Mouse (Mus musculus): ENCODE measurements around the gene Gjb1. TPM values are rescaled to one million over a fixed set of nuclear protein-coding genes. Genes with fewer than 3 reads are reported as not detected.
"Not testable (repeated sequence)": the region's sequence is repeated elsewhere in the genome, so short reads cannot be mapped to it uniquely, and the experiment has no call there.

The Gjb1 gene
- polyA plus RNA-seq (2015; fragmentation: Nextera tagmentation; extraction: Ambion mirVana): 0.81 and 0.84 TPM in 2 replicates

GRCm38 (mm10) chrX:101376190-101376968, at the start of gene Gjb1:
TSS of gene Gjb1 (plus strand) at chrX:101376378.
- WGBS: 85% methylated on average over 7 of the region's 7 CpGs
- ATAC-seq: no peak
- Histone ChIP-seq H3K9ac (replicated peaks; ENCODE audit: low read depth, low read length) (no peak within 1 kb of the TSS), H3K4me2 (ENCODE audit: low read length) (no peak within 1 kb of the TSS), H3K9me3 (ENCODE audit: control insufficient read depth, low read length) (no peaks in the 10 kb centered on the region), H3K4me3 (replicated peaks; ENCODE audit: low read length) (no peak within 1 kb of the TSS), H3K27ac (ENCODE audit: low read length) (no peak within 1 kb of the TSS), H3K4me1 (replicated peaks; ENCODE audit: control insufficient read depth, insufficient read depth, low read length) (no peaks in the 10 kb centered on the region), H3K27me3 (replicated peaks; ENCODE audit: control insufficient read depth, insufficient read depth, low read length) (0 out of 2 replicates have a peak, but pooled peaks cover 2% of the 10 kb centered on the region), H3K36me3 (ENCODE audit: control insufficient read depth, insufficient read depth) (no peaks in the 10 kb centered on the region)

- no peak for ATAC-seq
Observed at GRCm38 (mm10) chrX:101329372-101330028, 46.7 kb upstream of the Gjb1 start.

DNA sequence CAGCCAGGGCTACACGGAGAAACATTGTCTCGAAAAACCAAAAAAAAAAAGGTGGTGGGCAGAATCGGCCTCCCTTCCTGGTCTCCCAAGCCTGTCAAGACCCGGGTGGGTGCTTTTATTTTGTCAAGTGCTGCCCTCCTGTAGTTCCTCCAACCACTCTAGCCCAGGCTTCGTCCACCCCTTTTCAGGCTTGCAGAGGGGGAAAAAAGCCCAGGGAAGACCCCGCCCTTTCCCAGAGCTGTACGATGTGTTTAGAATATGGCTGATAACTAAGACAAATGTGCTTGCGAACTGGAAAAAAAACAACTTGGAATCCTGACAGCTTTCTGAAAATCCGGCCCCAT, 44.2 kb upstream of the Gjb1 start:
- H3K4me3 ChIP-seq (replicated peaks; ENCODE audit: low read length): peak overlapping the region; percentile 44

More at GRCm38 (mm10) chrX:101329372-101330028, 46.7 kb upstream of the Gjb1 start:
- WGBS: 16% methylated on average over 8 of the region's 10 CpGs
- H3K27me3 ChIP-seq (replicated peaks; ENCODE audit: control insufficient read depth, insufficient read depth, low read length): no peaks in the 10 kb centered on the region
- no peak overlapping the region for H3K4me3 ChIP-seq (replicated peaks; ENCODE audit: low read length)
- peaks cover 4% of the 10 kb centered on the region; the same call in 1 of the 2 replicates for H3K4me1 ChIP-seq (replicated peaks; ENCODE audit: control insufficient read depth, insufficient read depth, low read length)
- H3K4me2 ChIP-seq (ENCODE audit: low read length): no peak overlapping the region
- H3K9me3 ChIP-seq (ENCODE audit: control insufficient read depth, low read length): no peaks in the 10 kb centered on the region
- H3K36me3 ChIP-seq (ENCODE audit: control insufficient read depth, insufficient read depth): no peaks in the 10 kb centered on the region
- 0 out of 2 replicates have a peak overlapping the region, but pooled peaks have one; percentile 6 for H3K27ac ChIP-seq (ENCODE audit: low read length)
- H3K9ac ChIP-seq (replicated peaks; ENCODE audit: low read depth, low read length): no peak overlapping the region

DNA sequence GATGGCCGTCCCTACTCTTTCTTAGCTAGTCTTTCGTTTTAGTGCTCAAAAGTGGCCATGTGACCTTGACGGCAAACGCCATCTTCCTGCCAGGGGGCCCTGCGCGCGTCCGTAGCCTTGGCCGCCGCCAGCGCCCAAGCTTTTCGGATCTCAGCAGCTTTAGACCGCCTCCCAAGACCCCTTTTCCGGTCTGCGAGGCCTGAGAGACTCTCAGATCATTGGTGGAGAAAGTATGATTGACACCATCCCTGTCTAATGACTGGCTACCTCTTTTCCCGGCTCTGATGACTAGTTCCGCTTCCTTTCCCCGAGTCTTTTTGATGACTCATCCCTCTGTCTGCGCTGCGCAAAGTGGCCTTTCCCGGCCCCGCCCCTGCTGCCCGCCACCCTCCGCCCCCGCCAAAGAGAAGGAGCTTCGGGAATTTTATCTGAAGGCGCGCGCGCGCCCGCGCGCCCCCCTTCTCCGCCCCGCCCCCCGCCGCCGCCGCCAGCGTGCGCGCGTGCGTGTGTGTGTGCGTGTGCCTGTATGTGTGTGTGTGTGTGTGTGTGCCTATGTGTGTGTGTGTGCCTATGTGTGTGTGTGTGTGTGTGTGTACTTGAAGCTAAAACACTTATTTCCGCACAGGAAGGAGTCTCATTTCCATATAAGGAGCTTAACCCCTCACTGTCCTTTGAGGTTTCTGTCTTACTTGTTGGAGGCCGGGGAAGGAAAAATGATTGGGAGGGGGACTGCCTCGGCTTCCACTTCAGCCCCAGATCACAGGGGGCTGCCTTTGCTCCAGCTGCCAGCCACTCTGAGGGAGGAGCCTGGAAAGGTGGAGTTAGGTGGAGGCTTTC, 43.6 kb upstream of the Gjb1 start:
- Histone ChIP-seq H3K36me3 (ENCODE audit: control insufficient read depth, insufficient read depth) (no peaks in the 10 kb centered on the region), H3K27me3 (replicated peaks; ENCODE audit: control insufficient read depth, insufficient read depth, low read length) (no peaks in the 10 kb centered on the region), H3K9me3 (ENCODE audit: control insufficient read depth, low read length) (no peaks in the 10 kb centered on the region), H3K4me2 (ENCODE audit: low read length) (peak overlapping the region; percentile 61), H3K4me3 (replicated peaks; ENCODE audit: low read length) (peak overlapping the region; percentile 44), H3K27ac (ENCODE audit: low read length) (peak overlapping the region; percentile 93), H3K4me1 (replicated peaks; ENCODE audit: control insufficient read depth, insufficient read depth, low read length) (peaks cover 4% of the 10 kb centered on the region; the same call in 1 of the 2 replicates), H3K9ac (replicated peaks; ENCODE audit: low read depth, low read length) (peak overlapping the region; percentile 54)
- 14% methylated on average over 41 of the region's 49 CpGs for WGBS
- peak; percentile 98 for ATAC-seq

More for the DNA sequence above, 44.2 kb upstream of the Gjb1 start:
- Histone ChIP-seq H3K9me3 (ENCODE audit: control insufficient read depth, low read length) (no peaks in the 10 kb centered on the region), H3K4me1 (replicated peaks; ENCODE audit: control insufficient read depth, insufficient read depth, low read length) (peaks cover 4% of the 10 kb centered on the region; the same call in 1 of the 2 replicates), H3K27me3 (replicated peaks; ENCODE audit: control insufficient read depth, insufficient read depth, low read length) (no peaks in the 10 kb centered on the region), H3K27ac (ENCODE audit: low read length) (peak overlapping the region; percentile 93), H3K4me2 (ENCODE audit: low read length) (peak overlapping the region; percentile 61), H3K9ac (replicated peaks; ENCODE audit: low read depth, low read length) (peak overlapping the region; percentile 53), H3K36me3 (ENCODE audit: control insufficient read depth, insufficient read depth) (no peaks in the 10 kb centered on the region)
- no peak; the same call in 1 of the 2 replicates for ATAC-seq
- 31% methylated on average over 9 of the region's 9 CpGs for WGBS

- H3K4me2 ChIP-seq (ENCODE audit: low read length): no peak overlapping the region
- WGBS: 89% methylated on average over 5 of the region's 5 CpGs
- H3K9ac ChIP-seq (replicated peaks; ENCODE audit: low read depth, low read length): no peak overlapping the region
- ATAC-seq: no peak
- no peaks in the 10 kb centered on the region for H3K36me3 ChIP-seq (ENCODE audit: control insufficient read depth, insufficient read depth)
- H3K9me3 ChIP-seq (ENCODE audit: control insufficient read depth, low read length): no peaks in the 10 kb centered on the region
- no peaks in the 10 kb centered on the region for H3K27me3 ChIP-seq (replicated peaks; ENCODE audit: control insufficient read depth, insufficient read depth, low read length)
- no peak overlapping the region for H3K4me3 ChIP-seq (replicated peaks; ENCODE audit: low read length)
- H3K27ac ChIP-seq (ENCODE audit: low read length): no peak overlapping the region
- H3K4me1 ChIP-seq (replicated peaks; ENCODE audit: control insufficient read depth, insufficient read depth, low read length): peaks cover 4% of the 10 kb centered on the region; the same call in 1 of the 2 replicates
Observed at GRCm38 (mm10) chrX:101334606-101335005, 41.6 kb upstream of the Gjb1 start.

- Histone ChIP-seq H3K4me1 (replicated peaks; ENCODE audit: control insufficient read depth, insufficient read depth, low read length) (0 out of 2 replicates have a peak, but pooled peaks cover 2% of the 10 kb centered on the region), H3K9me3 (ENCODE audit: control insufficient read depth, low read length) (no peaks in the 10 kb centered on the region), H3K36me3 (ENCODE audit: control insufficient read depth, insufficient read depth) (no peaks in the 10 kb centered on the region), H3K9ac (replicated peaks; ENCODE audit: low read depth, low read length) (no peak overlapping the region), H3K4me2 (ENCODE audit: low read length) (no peak overlapping the region), H3K4me3 (replicated peaks; ENCODE audit: low read length) (no peak overlapping the region), H3K27me3 (replicated peaks; ENCODE audit: control insufficient read depth, insufficient read depth, low read length) (no peaks in the 10 kb centered on the region), H3K27ac (ENCODE audit: low read length) (no peak overlapping the region)
- 56% methylated on average over 4 of the region's 4 CpGs for WGBS
- ATAC-seq: no peak
Observed at GRCm38 (mm10) chrX:101338666-101339065, 37.5 kb upstream of the Gjb1 start.

- not testable (repeated sequence) for ATAC-seq; H3K9me3 ChIP-seq (ENCODE audit: control insufficient read depth, low read length); H3K27ac ChIP-seq (ENCODE audit: low read length); H3K36me3 ChIP-seq (ENCODE audit: control insufficient read depth, insufficient read depth); H3K4me2 ChIP-seq (ENCODE audit: low read length); H3K27me3 ChIP-seq (replicated peaks; ENCODE audit: control insufficient read depth, insufficient read depth, low read length); H3K4me3 ChIP-seq (replicated peaks; ENCODE audit: low read length); H3K9ac ChIP-seq (replicated peaks; ENCODE audit: low read depth, low read length); H3K4me1 ChIP-seq (replicated peaks; ENCODE audit: control insufficient read depth, insufficient read depth, low read length)
- 84% methylated on average over 2 of the region's 2 CpGs for WGBS
Observed at GRCm38 (mm10) chrX:101342837-101343236, 33.3 kb upstream of the Gjb1 start.

GRCm38 (mm10) chrX:101345456-101345855, 30.7 kb upstream of the Gjb1 start:
- no peak overlapping the region for H3K9ac ChIP-seq (replicated peaks; ENCODE audit: low read depth, low read length)
- ATAC-seq: no peak
- no peaks in the 10 kb centered on the region for H3K9me3 ChIP-seq (ENCODE audit: control insufficient read depth, low read length)
- H3K4me2 ChIP-seq (ENCODE audit: low read length): no peak overlapping the region
- H3K4me3 ChIP-seq (replicated peaks; ENCODE audit: low read length): no peak overlapping the region
- no peaks in the 10 kb centered on the region for H3K4me1 ChIP-seq (replicated peaks; ENCODE audit: control insufficient read depth, insufficient read depth, low read length)
- H3K27me3 ChIP-seq (replicated peaks; ENCODE audit: control insufficient read depth, insufficient read depth, low read length): no peaks in the 10 kb centered on the region
- no peak overlapping the region for H3K27ac ChIP-seq (ENCODE audit: low read length)
- 90% methylated on average over 2 of the region's 2 CpGs for WGBS
- no peaks in the 10 kb centered on the region for H3K36me3 ChIP-seq (ENCODE audit: control insufficient read depth, insufficient read depth)

DNA sequence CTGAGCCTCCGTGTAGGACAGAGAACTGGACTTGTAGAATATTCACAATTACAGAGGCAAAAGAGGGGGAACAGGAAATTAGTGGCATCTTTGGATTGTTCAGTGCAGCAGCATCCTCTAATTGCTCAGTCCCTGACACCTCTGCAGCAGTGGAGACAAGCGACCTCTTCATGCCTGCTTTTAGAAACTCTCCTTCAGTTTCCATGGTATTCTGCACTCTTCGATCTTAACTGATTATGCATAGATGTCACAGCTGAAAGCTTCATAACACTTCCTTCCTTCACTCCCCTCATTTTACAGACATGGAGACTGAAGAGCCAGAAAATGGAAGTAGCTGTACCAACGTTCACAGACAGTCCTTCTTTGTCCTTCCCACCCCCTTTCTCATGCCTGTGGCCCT, 29.7 kb upstream of the Gjb1 start:
- Histone ChIP-seq H3K4me3 (replicated peaks; ENCODE audit: low read length) (no peak overlapping the region), H3K9ac (replicated peaks; ENCODE audit: low read depth, low read length) (no peak overlapping the region), H3K27ac (ENCODE audit: low read length) (no peak overlapping the region), H3K4me1 (replicated peaks; ENCODE audit: control insufficient read depth, insufficient read depth, low read length) (no peaks in the 10 kb centered on the region), H3K4me2 (ENCODE audit: low read length) (no peak overlapping the region), H3K36me3 (ENCODE audit: control insufficient read depth, insufficient read depth) (no peaks in the 10 kb centered on the region), H3K27me3 (replicated peaks; ENCODE audit: control insufficient read depth, insufficient read depth, low read length) (no peaks in the 10 kb centered on the region), H3K9me3 (ENCODE audit: control insufficient read depth, low read length) (no peaks in the 10 kb centered on the region)
- 66% methylated on average over 4 of the region's 4 CpGs for WGBS
- peak; percentile 49; the same call in 1 of the 2 replicates for ATAC-seq
